Mouse (Mus musculus) CH12.LX (cell line): ENCODE results near the gene Dmxl2.

Source experiments
- CTCF ChIP-seq, 2 experiments: IDR thresholded peaks in 1 of 2; conservative IDR thresholded peaks in 1 of 2; 2 replicates each; pipeline ENCODE4 v1.5.1; 2011 to 2012; ENCODE audit warnings: low read depth in 2 of 2, low read length in 2 of 2, improper control_type of control experiment in 1 of 2, inconsistent platforms in 1 of 2, mild to moderate bottlenecking in 1 of 2, moderate library complexity in 1 of 2
- ETS1 ChIP-seq: conservative IDR thresholded peaks from 2 replicates; pipeline ENCODE4 v1.6.1; 2012; ENCODE audit warnings: low read depth, mild to moderate bottlenecking, inconsistent platforms, low read length, improper control_type of control experiment, moderate library complexity
- JUND ChIP-seq: conservative IDR thresholded peaks from 2 replicates; pipeline ENCODE4 v1.6.1; 2011; ENCODE audit warnings: low read depth, low read length, improper control_type of control experiment
- NRF1 ChIP-seq: IDR thresholded peaks from 2 replicates; pipeline ENCODE4 v1.6.1; 2014; ENCODE audit warnings: low read depth, mild to moderate bottlenecking, inconsistent platforms, low read length, improper control_type of control experiment, moderate library complexity
- POLR2A ChIP-seq: IDR thresholded peaks from 2 replicates; pipeline ENCODE4 v1.6.1; 2011; ENCODE audit warnings: low read depth, mild to moderate bottlenecking, improper control_type of control experiment, low read length
- SMC3 ChIP-seq: IDR thresholded peaks from 2 replicates; pipeline ENCODE4 v1.6.1; 2011; ENCODE audit warnings: low read depth, low read length, improper control_type of control experiment
- UBTF ChIP-seq: IDR thresholded peaks from 2 replicates; pipeline ENCODE4 v1.6.1; 2012; ENCODE audit warnings: low read depth, mild to moderate bottlenecking, inconsistent platforms, low read length, improper control_type of control experiment, moderate library complexity
- ZC3H11A ChIP-seq: IDR thresholded peaks from 2 replicates; pipeline ENCODE4 v1.6.1; 2012; ENCODE audit warnings: low read depth, mild to moderate bottlenecking, inconsistent platforms, low read length, improper control_type of control experiment
- ZMIZ1 ChIP-seq: IDR thresholded peaks from 2 replicates; pipeline ENCODE4 v1.6.1; 2012; ENCODE audit warnings: low read depth, mild to moderate bottlenecking, inconsistent platforms, low read length, improper control_type of control experiment
- ZNF384 ChIP-seq: IDR thresholded peaks from 2 replicates; pipeline ENCODE4 v1.6.1; 2012; ENCODE audit warnings: low read depth, low read length, improper control_type of control experiment, inconsistent platforms

DNA sequence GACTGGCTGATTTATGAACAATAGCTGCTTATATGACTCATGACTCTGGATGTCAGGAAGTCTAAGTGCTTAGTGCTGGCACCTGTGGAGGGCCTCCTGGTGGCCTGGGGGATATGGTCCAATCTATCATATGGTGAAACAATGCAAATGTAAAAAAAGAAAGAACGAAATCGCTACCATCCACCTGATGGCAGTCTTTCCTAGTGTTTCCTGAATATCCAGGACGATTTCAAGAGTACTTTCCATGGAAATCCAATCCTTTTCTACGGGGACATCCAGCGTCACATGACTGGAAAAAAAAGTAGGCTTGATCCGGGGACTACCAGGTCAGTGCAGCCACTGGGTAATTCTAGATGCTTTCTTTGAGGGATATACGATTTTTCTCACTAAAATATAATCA, 26.3 kb upstream of the Dmxl2 start:
- TF ChIP-seq ZNF384: no peak
- peak in 1 of 2 experiments; percentile 51; a peak in 2 of 4 replicates for TF ChIP-seq CTCF (conservative IDR thresholded peaks at IDR 0.05 in 1 of 2, IDR thresholded peaks at IDR 0.05 in 1 of 2; ENCODE audit: low read depth in 2 of 2, low read length in 2 of 2)
- TF ChIP-seq POLR2A: no peak
- TF ChIP-seq NRF1: no peak
- TF ChIP-seq JUND: no peak
- no peak for TF ChIP-seq ZC3H11A
- no peak for TF ChIP-seq ETS1
- no peak for TF ChIP-seq UBTF
- TF ChIP-seq ZMIZ1: no peak
- TF ChIP-seq SMC3: peak; percentile 41
